Mouse (Mus musculus) T-helper 1 cell (primary cell): ENCODE measurements around the gene Pwwp2b.

Experiments used
- in situ Hi-C: fragments of 300-600 bp; cut with MboI, MseI; formaldehyde crosslinking; loops from one replicate; pipeline ENCODE4 v1.15.1; 2025; ENCODE audit warnings: high pct_unique_total_duplicates

The Pwwp2b gene

DNA sequence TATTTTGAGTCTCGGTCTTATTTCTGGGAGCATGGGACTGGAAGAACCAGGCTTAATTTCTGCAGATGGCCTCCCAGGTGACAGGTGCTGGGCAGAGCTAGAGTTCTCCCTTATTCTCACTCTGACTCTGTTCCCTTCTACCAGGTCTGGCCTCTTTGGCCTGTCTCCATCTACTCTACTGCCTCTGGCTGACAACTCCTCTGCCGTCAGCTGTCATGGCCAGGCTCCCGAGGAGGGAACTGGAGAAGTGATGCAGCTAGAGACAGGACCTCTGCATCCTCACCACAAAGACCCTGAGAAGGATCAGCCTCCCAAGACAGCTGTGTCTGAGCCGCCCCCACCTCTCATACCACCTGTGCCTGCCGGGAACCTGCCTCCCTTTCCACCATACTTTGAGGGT lies 6.3 kb downstream of the Pwwp2b start:
- in situ Hi-C loops = no loop called here

DNA sequence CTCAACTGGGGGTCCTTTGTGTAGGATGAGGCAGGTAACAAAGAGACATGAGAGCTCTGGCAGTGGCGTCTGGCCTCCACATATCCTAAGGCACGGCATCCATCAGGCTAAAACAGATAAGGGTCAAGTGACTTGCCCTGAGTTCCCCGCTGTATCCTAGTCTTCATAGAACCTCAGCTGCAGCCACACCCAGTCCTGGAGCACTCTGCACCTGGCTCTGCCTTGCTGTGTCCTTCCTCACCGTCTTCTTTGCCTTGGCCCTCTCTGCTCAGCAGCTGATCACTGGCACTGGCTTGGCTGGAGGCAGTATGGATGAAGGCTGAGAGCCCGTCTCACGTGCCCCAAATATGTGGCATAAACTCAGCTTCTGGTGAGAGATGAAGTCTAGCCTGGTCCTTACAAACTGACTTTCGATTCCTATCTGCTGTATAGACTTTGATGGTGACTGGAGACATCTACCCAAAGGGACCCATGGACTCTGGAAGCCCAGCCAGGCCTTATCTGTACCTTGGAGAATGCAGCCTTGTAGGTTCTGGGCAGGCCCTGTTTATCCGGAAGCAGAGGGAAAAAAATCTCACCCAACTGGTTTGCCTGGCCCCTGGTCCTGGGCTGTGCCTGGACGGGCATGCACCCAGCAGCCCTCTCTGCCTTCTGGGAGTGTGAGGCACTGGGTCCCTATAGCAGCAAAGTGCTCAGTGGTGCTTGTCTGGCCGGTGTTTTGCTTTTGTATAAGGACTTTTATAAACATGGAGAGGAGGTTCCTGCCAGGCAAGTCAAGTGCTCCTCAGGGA lies 9.7 kb downstream of the Pwwp2b start:
- in situ Hi-C loops = no loop called here

DNA sequence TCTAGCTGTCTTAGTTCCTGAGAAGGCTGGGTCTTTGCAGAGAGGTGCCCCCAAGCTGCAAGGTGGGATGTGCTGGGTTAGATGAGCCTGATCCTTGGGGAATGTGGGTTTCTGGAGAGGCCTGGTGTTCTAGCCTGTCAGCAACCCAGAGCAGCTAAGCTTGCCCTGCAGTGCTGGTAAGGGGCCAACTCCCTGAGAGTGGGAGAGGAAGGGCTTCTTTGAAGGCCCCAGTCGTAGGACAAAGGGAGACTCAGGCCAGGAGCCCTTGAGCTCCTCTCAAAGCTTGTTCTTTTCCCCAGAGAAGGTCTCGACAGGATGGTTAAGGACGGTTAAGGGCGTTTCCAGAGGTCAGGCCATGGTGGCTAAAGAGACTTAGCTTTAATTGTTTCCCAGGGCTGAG lies 16.1 kb downstream of the Pwwp2b start:
- in situ Hi-C loops = no loop called here

DNA sequence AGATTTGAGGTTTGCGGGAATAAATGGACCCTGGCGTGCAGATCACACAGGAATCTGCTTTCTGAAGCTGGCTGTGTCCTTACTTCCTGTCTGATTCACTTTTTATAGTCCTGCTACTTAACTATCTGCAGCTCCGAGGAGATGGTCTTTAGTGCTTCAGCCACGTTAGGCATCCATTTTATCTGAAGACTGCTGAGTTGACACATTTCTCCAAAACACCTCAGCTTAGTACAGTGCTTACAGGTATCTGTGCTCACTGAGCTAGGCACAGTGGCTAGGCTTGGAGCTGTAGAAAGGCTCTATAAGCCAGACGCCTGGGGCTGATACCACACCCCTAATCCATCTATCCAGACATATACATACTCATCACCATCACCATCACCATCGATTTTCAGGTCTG lies 17.4 kb downstream of the Pwwp2b start:
- in situ Hi-C loops = no loop called here

DNA sequence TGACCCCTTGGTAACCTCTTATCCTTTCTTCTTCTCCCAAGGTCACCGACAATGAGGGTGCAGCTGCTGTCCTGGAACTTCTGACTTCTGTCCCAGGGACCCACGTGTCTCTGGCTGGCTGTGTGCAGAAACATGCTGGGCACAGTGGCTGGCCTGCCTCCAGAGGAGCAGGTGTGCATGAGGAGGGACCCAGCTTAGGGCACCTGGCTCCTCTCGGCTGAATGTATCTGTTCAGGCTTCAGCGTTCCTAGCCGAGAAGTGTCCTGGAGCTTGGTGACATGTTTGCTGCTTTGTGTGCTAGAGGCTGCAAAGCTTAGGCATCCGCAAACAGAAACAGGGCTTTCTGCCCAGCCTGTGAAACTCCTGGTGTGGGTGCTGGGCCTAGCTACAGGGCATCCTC lies 18.1 kb downstream of the Pwwp2b start:
- in situ Hi-C loops = no loop called here

DNA sequence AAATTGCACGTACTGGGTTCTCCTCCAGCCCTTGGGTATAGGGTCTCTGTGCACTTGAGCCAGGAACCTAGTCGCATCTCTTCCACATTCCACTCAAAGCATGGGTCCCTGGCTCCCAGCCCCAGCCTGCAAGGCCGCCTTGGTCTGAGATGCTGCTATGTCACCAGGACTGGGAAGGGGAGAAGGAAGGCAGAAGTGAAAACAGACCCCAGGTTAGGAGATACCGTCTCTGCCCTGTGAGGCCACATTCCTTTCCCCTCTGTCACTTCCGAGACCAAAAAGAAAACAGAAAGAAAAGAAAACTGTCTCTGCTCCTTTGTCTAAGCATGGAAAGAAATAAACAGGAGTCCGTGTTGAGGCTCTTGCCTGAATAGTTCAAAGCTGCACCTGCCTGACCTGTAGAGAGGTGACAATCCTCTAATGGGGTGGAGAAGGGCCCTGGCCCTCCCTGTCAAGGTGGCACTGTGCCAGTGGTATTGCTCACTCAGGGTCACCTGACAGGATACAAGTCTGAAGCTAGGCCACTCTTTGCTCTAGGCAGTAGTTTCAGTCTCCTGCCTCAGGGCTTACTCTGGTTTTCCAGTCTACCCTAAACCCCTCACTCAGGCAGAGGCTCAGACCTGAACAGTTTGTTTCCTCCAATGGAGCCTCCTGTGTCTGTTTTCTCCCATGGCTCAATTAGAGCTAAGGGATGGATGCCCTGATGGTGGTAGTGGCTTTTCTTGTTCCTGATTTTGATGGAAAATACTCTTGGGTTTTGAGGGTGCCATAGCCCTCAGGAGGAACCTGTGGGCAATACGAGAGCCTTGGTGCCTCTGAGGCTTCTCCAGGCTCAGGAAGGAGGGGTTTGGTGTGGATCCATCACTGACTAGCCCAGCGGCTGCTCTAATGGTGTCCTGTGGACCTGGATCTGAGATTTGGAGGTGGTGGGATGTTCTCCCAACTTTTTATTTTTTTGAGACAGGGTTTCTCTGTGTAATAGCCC lies 18.9 kb downstream of the Pwwp2b start:
- in situ Hi-C loops = no loop called here

DNA sequence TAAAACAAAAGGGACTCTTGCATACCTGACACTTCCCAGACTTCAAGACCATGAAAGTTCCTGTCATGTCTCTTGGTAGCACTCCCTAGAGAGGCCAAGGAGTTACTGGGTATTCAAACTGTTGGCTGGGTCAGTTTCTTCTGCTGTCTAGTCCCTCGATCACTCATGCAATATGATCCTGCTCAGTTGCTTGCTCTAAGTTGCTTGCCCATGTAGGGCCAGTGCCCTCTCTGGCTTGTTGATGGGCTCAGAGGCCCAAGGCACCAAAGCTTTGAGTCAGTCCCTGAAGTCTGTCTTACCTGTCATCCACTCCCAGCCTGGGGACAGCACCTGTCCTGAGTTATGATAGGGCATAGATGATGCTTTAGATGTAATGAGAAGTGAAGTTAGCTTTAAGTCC lies 22.5 kb downstream of the Pwwp2b start:
- in situ Hi-C loops = no loop called here

DNA sequence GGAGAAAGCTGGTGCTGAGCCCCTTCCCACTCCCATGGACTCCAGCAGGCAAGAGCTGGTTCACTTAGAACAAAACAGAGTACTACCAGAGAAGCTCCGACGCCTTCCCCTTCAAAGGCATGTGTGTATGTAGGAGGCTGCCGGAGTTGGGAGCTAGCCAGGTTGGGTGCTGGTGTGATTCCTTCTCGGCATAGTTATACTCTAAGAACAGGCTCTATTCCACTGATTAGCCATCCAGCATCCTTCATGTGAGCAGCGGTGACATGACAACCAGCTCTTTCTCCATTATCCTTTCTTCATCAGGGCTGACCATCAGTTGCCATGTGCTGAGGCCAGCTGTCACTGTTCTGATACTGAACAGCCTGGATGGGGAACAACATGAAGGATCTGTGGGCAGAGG lies 23.6 kb downstream of the Pwwp2b start:
- in situ Hi-C loops = no loop called here

DNA sequence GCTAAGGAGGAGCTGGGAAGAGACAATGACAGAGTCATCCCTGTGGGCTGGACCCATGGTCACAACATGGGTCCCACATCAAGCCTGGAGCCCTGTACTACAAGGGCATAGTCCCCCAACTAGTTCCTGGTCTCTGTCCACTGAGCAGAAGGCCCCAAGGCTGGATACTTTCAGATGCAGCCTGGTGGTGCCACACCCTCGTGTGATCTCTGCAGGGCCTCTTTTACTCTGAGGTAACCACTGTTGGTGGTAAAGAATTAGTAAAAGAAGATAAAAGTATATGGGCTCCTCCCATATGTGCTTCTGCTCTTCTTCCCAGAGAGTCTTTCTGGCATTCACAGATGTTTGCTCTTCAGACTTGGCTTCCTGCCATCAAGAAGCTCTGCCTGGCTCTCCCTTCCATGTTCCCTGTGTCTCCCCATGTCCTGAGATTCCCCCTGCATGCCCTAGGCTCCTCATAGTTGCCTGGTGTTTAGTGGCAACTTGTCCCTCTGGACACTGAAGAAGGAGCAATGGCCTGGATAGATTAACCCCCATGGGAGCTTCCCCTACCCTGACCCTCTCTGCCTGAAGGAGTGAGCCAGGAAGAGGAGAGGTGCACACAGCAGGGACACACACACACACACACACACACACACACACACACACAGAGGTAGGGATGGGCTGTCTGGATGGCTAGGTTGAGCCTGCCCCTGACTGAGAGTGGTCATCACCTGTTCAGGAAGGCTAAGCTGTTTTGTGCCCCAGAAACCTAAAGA lies 24.5 kb downstream of the Pwwp2b start:
- in situ Hi-C loops = no loop called here

DNA sequence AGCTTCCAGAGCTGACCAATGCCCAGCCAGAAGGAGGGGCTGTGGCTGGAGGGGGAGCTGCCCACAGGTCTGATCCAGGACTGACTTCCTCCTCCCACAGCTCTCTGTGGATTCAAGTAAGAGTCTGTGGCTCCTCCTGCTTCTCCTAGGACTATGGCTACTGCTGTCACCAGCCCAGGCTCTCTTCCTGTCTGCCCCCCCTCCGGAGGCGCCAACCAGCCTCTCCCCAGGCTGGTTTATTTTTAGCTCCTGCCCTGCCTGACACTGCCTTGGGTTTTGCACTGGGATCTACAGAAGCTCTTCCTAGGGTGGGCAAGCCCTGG lies 25.1 kb downstream of the Pwwp2b start:
- in situ Hi-C loops = no loop called here

DNA sequence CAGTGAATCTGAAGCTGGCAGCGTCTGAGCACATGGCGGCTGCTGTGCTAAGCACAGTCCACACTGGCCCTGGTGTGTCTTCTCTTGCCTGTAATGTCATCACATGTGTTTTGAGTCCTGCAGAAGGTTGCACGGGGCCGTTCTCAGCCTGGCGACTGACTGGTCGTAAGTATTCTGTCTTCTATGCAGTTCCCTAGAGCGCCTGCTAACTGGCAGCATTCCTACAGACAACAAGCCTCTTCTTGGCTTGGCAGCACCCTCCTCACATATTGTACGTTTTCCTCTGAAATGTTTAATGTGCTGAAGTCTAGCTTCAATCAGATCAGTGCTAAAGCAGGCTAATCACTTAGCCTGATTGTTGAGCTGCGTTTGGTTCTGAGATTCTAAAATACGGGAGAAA lies 27.3 kb downstream of the Pwwp2b start:
- in situ Hi-C loops = no loop called here

DNA sequence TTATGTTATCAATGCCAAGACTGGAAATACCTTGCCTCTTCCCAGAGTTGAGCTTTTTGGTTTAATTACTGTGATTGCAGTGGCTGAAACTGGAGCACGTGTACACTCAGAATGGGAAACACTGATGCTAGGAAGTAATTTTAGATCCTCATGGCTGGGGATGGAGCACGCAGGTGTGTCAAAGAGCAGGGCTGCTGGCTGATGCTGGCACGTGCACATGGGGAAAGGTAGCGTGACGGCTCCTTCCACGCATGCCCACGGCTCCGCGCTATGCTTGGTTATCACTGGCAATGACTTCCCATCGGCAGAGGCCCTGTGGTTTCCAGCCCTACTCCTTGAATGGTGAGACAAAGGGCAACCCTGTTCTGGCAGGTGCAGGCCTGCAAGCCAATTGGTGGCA lies 27.9 kb downstream of the Pwwp2b start:
- in situ Hi-C loops = no loop called here

DNA sequence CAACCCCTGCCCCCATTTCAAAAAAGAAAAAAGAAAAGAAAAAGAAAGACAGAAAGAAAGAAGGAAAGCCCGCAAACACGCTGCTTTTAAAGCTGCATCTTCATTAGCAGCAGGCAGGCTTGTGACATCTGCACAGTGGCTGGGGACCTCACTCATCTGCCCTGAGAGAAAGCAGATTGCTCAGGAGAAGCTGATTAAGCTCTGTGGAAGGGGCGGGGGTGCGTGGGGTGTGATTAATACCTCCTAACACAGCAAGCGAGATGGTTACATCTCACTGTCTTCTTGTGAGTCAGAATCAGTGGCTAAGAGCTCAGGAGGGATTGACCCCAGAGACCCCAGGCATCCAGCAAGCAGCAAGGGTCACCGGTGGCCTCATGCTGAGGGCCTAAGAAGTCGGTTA lies 29.3 kb downstream of the Pwwp2b start:
- in situ Hi-C loops = no loop called here

DNA sequence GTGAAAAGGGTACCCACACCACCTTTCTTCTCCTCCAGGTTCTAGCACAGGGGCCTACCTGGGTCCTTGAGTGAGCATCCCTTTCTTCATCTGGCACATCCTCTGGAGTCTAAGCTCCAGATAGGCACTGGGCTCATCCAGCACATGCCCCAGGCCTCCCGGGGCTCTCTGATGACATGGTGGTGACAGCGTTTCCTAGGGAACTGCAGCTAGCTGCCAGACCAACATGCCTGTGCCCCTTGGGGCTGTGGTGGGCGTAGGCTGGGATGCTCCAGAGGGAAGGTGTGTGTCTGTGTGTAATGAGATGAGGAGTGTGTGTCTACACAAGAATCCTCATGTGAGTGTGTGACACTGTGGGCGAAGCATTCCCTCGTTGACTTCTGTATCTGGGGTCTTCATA lies 31.3 kb downstream of the Pwwp2b start:
- in situ Hi-C loops = no loop called here

DNA sequence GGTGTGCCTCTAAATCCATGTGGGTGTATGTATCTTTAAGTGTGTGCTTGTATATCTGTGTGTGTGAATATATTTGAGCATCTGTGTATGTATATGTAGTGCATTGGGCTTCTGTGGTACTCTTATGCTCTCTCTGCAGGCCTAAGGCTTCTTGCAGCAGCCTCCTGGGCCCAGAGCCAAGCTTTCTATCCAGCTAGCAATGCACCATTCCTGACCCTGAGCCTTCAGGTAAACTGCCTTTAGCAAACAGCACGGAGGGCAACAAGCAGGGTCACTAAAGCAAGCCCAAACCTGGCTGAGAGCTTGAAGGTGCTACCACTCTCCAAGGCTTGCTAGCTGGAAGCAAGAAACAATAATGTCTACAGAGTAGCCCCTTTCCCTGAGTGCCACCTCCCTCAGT lies 31.8 kb downstream of the Pwwp2b start:
- in situ Hi-C loops = no loop called here

DNA sequence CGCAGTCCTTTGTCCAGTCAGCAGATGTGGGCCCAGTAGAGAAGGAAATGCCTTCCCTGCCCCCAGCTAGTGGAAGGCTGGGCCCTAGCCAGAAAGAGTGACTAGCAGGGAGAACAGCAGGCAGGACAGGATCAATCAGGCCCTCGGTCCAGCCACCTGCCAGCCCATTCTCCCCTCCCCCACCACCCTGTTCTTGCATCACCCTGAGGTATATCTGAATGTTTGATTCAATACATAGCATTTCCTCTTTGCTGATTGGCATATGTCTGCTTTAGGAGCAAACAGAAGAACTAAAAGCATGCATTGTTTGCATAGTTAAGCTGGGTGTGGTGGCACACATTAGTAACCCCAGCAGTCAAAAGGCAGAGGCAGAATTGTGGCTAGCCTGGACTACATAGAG lies 32.9 kb downstream of the Pwwp2b start:
- in situ Hi-C loops = no loop called here

DNA sequence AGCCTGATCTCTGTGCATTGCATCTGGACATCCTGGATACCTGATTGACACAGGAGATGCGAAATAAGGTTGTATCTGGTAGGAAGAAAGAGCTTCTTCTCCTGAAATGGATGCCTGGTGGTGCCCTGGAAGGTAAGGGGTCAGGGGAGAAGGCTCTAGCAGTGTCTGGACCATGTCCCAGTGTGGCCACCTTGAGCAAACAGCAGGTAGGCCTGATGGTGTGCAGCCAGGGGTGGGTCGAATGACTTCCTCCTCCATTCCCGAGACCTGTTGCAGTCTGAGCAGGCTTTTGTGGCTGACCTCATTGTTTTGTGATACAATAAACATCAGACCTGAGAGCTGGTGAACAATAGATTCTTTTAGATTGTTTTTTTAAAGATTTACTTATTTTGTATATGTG lies 33.8 kb downstream of the Pwwp2b start:
- in situ Hi-C loops = no loop called here

DNA sequence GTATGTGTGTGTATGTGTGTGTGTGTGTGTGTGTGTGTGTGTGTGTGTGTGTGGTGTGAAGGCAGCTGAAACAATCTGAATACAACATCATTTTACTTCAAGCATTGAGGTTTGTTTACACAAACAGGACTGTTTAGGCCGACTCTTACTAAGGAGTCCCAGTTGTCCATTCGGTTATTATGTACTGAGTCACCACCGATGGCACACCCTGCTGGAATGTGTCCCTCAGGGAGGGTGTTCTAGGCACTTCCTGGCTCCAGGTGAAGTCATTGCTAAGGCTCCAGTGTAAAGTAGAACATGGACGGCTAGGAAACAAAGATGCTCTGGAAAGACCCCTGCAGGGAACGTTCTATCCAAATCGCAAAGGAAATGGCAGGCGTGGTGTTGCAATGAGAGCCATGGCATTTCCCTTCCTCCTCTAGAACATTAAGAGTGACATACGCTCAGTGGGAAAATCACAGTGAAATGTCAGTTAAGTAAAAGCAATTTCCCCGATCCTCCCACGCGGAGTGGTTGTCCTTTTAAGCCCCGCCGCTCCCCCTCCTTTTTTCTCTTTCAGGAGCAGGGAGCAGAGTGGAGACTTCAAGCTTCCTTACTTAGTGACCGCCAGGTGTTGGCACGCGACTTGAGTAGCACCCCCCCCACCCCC lies 37.1 kb downstream of the Pwwp2b start:
- in situ Hi-C loops = no loop called here

DNA sequence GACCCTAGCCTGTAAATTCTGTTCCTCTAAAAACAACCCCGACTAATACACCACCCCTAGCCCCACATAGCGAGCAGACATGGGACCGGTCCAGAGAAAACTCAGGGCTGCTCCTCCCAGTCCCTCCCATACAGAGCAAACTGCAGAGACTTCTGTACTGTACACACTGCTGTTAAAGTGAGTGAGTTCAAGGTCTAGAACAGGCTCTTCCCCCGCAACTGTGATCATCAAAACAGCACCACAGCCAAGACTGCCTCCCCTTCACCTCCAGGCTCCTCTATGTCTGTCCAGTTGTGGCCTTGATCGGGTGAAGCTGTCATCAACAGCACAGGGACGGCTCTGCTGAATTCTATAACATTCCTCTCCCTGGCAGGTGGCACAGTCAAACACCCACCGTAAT lies 40.3 kb downstream of the Pwwp2b start:
- in situ Hi-C loops = no loop called here

DNA sequence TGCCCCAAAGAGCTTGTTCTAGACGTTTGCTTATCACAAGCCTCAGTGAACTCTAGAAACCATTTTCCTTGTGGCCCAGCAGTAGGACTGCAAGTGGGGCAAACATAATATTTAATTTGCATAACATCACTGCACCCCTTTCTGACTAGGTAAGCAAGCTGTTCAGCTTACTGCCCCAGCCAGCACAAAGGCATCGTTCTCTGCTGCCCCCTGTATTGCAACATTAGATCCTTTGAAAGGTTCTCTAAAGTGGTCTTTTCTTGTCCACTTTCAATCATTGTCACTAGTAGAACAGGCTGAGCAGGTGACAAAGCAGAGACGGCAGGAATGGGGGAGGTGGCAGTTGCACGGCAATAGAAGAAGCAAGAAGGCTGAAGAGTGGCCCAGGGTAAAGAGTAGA lies 45.1 kb downstream of the Pwwp2b start:
- in situ Hi-C loops = no loop called here

DNA sequence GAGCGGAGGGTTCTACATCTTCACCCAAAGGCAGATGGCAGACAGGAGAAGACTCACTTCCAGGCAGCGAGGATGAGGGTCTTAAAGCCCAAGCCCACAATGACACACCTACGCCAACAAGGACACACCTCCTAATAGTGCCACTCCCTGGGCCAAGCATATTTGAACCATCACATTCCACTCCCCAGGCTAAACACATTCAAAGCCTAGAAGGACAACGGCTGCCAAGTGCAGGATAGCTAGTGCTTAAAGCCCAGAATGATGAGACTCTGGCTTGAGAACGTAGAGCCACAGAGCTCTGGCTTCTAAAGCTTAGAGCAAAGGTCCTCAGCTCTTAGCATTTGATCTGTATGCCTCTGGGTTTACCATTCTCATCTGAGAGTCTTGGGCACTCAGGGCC lies 45.8 kb downstream of the Pwwp2b start:
- in situ Hi-C loops = no loop called here

DNA sequence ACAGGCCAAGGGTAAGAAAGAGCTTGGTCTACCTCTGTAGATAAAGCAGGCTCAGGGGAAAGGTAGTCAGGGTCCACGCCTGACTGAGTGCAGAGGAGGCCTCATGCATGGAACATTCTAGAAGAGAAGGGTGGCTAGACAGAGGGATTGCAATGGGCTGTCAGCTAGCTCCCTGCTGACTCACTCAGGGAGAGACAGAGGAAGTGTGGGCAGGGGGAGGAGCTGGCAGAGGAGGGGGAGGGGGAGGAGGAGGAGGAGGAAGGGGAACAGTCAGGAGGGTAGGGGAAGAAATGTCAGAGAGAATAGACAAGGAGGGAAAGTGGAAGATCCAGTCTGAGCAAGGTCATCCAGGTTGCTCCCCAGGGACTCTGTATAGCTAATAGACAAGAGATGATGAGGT lies 47.4 kb downstream of the Pwwp2b start:
- in situ Hi-C loops = no loop called here
